Mouse (Mus musculus): ENCODE data around the gene Uhmk1. TPM values are rescaled to one million over a fixed set of nuclear protein-coding genes. Genes with fewer than 3 reads are reported as not detected.
"Not testable (repeated sequence)": the region's sequence is repeated elsewhere in the genome, so short reads cannot be mapped to it uniquely, and the experiment has no call there.

Gene Uhmk1
- 10 to 100 TPM; 11.1 to 12.3 TPM for total RNA-seq (2021)
- long read RNA-seq, experiment 1, partial matches to known transcripts = 1 of 2 reads
- long read RNA-seq, experiment 1, other reads (novel, unspliced or antisense) = 1 of 2 reads
- long read RNA-seq, experiment 2, partial matches to known transcripts = 0 of 1 reads
- long read RNA-seq, experiment 2, other reads (novel, unspliced or antisense) = 1 of 1 reads

- DNase-seq = peak; percentile 88
Measured at GRCm38 (mm10) chr1:170214757-170215522, at the start of gene Uhmk1. Gene Uhmk1 (minus strand): TSS chr1:170215397.

- peak; percentile 72 for DNase-seq
Measured at GRCm38 (mm10) chr1:170255560-170255910, 40.3 kb upstream of the Uhmk1 start.

GRCm38 (mm10) chr1:170254893-170255559 lies 39.8 kb upstream of the Uhmk1 start:
- no peak for DNase-seq

DNA sequence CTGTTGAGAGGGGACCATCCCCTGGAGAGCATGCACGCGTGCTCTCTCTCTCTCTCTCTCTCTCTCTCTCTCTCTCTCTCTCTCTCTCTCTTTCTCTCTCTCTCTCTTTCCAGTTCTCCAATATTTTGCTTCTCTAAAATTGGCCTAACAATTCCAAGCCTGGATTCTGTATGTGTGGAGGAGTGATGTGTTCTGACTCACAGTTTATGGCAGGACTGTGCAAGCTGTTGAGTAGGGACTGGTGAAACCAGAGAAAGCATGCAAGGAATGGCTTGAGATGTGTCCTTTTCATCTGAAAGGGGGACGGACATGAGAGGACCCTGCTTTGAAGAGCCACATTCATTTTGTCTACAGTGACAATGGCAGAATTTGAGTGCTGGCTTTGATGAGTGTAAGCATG lies 29.8 kb upstream of the Uhmk1 start:
- DNase-seq = no peak

DNA sequence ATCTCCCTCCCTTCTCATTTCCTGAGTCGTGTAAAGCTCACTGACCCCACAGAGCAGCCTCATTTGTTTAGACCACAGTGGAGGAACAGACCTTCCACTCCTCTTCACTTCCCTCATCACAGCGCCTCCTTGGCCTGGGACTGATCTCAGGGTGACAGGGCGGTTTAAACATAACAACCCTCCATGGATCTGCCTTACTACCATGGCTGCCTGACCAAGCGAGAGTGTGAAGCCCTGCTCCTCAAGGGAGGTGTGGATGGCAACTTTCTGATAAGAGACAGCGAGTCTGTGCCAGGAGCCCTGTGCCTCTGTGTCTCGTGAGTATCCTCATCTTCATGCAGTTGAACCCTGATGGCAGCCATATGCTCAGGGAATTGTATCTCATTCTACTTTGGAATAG lies 17.5 kb upstream of the Uhmk1 start, which contains the start of gene Sh2d1b2:
Sh2d1b2 (plus strand) TSS at position 62 of the 400 bp plus-strand sequence.
- DNase-seq = not testable (repeated sequence)

DNA sequence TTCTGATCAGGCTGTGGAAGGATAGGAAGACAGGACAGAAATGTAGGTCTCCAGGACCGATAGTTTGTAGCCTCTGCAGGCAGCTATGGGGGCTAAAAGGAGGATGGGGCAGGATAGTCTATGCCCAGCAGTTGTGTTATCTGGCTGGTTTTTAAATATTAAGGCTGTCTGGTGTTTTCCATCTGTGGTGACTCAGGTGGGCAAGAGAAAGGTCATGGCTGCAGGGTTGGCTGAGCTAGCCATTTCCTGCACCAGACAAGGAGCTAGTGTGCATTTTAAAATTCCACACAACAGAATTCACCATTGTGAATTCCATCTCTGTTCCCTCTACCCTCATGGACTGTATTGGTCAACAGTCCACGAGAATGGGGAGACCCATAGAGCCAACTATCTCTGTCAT lies 8.1 kb upstream of the Uhmk1 start:
- DNase-seq = no peak

DNA sequence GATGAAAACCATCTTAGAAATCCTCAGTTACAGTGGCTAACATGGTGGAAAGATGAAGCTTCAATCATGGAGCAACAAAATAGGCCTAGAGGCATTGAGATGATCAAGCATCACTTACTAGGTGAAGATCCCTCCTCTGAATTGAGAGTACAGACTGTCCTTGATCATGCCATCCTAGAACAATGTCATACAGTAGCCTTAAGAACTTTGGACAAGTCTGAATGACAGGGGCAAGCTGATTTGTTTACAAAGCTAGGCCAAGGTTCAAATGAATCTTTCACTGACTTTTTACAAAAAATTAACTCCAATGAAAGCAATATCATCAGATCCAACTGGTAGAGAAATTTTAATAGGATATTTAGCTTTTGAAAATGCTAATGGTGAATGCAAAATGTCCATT lies 5.2 kb upstream of the Uhmk1 start:
- no peak for DNase-seq

DNA sequence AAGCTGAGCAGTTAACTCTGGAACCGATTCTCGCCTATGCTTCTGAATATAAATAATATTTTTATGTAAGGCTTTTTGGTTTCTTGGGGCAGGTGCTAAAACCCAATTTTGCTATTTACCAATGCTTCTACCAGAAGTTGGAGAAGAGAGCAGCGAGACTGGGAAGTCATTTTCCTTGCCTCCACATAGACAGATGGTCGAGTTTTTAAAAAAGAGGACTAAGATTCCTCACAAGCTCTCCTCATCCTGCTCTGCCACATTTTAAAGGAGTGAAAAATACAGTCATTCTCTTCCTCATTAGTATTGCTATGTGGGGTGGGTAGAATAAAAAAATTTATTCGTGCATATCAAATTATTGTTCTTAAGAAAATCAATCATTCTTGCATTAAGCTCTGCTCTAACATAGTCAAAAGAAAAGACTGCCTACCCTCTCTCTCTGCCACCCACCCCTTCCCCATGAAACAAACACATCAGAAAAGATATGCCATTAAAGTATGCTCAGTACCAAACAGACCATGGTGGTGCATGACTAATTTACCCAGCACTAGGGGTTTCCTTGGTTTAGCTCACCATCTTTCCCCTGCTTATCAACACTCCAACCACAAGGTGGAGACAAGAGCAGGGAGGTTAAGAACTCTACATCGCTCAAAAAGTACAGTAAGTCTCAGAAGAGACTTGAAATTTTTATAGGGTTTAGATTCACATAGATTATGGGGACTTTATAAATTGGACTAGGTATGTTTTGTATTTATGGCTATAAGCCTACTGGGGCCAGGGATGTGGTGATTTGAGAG lies 3.1 kb upstream of the Uhmk1 start:
- DNase-seq = no peak

DNA sequence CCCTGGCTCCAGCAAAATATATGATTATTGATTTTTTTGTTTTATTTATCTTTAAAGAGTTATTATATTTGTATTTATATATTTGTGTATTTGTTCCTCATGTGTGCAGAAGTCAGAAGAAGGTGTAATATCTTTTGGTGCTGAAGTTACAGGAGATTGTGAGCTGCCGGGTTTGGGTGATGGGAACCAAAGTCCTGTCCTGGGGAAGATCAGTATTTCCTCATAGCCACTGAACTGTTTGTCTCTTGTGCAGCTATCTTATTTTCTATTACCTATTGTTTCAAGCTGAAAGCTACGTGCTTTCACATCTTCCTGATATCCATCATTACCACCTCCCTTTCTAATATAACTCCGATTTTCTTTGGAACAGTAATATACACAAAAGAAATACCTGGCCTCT lies 393 bp upstream of the Uhmk1 start:
- DNase-seq = no peak

GRCm38 (mm10) chr1:170214383-170214756 lies 827 bp downstream of the Uhmk1 start:
- DNase-seq = no peak

DNA sequence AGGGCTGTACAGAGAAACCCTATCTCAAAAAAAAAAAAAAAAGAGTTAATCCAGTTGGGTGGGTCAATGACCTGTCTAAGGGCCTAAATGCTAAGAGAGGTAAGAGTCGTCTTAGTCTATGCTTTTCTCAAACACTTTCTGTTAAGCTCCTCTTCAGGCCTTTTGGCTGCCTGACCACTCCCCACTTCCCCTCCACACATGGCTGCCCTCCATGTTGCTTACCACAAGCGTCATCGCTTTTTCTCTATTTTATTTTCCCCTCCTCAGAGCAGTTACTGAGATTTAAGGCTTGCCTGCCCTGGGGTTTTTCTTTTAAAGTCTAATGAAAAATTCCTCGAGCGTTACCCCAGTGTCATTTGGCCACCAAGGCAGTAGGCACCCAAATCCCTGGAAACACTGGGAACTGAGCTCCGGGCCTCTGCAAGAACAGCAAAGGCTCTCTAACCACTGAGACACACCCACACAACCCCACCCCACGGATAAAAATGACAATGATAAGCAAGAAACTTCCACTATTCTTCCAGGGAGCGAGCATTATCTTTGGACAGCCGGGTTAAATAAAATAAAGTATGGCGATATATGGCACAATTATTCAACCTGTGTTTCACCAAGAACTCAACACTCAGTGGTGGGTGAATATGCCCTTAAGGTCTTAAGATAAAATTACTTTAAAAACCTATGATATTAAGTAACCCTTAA lies 1.9 kb downstream of the Uhmk1 start:
- no peak for DNase-seq

DNA sequence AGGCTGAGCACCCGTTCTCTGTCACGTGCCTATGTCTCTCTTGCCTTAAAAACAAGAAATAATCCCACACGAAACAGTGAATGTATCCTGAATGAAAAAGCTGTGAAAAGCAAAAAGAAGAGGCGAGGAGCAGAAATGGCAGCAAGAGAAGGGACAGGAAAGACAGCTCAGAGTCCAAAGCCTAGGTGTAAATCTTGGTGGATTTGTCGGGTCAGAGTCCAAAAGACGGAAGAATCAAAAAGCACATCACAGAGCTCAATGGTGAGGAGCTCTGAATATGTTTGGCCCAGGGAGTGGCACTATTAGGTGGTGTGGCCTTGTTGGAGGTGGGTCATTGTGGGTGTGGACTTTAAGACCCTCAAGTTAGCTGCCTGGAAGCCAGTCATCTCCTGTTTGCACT lies 8.8 kb downstream of the Uhmk1 start:
- no peak for DNase-seq

GRCm38 (mm10) chr1:170200379-170200778 lies 14.8 kb downstream of the Uhmk1 start:
- no peak for DNase-seq

- no peak for DNase-seq
Measured at GRCm38 (mm10) chr1:170196211-170196610, 19.0 kb downstream of the Uhmk1 start.

DNA sequence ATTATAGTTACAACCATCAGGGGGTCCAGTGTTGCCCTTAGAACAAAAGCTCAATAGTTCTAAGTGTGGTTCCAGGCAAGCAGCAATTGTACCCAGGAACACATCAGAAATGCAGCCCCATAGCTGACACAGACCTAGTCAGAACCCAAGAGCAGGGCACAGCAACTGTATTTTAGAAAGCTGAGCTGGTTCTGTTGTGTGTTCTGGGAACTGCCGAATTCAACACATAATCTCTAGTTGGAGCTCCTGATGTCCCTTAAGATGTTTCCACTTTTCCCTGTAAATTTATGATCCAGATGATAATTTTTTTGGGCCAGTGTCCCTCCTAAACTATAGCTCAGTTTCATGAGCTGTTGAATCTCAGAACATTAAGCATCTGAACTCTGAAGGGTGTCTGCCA lies 23.3 kb downstream of the Uhmk1 start:
- no peak for DNase-seq

DNA sequence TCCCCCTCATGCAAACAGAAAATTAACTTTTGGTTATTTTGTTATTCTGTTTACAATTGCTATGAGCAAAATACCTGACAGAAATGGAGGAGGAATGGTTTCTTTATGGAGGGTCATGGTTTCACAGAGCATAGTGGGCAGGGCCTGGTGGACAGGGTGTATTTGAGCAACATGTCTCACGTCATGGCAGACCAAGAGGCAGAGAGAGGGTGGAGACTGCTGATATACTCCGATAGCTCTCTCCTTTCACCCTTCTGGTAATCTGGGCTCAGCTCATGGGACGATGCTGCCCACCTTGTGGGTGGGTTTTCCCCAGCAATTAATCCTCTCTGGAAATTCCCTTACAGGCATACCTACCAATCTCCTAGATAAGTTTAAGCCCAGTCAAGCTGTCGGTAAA lies 25.0 kb downstream of the Uhmk1 start:
- no peak for DNase-seq

DNA sequence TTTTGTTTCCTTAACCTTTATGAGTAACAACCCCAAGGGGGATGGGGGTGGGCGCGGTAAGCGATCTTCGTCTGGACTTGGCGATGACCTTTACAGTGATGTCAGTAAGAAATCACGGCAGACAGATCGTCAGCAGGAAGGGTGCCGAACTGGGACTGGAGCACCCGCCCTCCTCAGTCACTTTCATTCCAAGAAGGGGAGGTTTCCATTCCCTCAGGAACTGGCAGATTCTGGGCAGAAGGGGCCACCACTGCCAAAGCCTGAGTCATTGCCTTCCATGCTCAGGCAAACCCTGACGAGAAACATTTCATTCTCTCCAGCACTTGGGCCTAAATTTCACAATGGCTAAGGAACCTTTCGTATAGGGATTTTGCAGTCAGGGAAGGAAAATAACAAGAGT lies 26.6 kb downstream of the Uhmk1 start:
- DNase-seq = peak; percentile 79

GRCm38 (mm10) chr1:170186531-170186930 lies 28.7 kb downstream of the Uhmk1 start:
- no peak for DNase-seq

DNA sequence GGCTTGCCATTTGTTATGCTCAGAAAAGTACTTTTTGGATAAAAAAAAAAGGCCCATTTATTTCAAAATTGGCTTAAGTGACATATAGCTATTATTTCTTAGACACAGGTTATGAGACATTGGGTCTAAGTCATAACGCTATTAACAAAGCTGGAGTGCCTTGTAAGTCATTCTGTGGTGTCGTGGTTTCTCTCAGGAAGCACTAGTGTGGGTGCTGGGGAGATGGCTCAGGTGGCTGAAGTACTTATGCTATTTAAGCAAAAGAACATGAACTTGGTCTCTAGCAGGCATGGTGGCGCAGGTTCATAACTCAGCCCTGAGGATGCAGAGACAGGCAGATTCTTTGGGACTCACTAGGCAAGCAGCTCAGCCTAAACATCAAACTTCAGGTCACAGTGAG lies 30.1 kb downstream of the Uhmk1 start:
- DNase-seq = no peak

- DNase-seq = peak; percentile 68
Measured at GRCm38 (mm10) chr1:170182706-170183105, 32.5 kb downstream of the Uhmk1 start.

- no peak for DNase-seq
Measured at GRCm38 (mm10) chr1:170176661-170177239, 38.4 kb downstream of the Uhmk1 start.

GRCm38 (mm10) chr1:170175848-170176247 lies 39.3 kb downstream of the Uhmk1 start:
- no peak for DNase-seq
